Mouse (Mus musculus) cerebral cortex, adult 2 months (tissue): ENCODE results near the gene Sgk2.

Experiments used
- WGBS: fragments of 180-500 bp; shearing (Covaris S2); methylation state at CpG from one replicate; pipeline ENCODE4 v1.1.7; 2018; 5-methylcytosine and 5-hydroxymethylcytosine counted together

Gene Sgk2

DNA sequence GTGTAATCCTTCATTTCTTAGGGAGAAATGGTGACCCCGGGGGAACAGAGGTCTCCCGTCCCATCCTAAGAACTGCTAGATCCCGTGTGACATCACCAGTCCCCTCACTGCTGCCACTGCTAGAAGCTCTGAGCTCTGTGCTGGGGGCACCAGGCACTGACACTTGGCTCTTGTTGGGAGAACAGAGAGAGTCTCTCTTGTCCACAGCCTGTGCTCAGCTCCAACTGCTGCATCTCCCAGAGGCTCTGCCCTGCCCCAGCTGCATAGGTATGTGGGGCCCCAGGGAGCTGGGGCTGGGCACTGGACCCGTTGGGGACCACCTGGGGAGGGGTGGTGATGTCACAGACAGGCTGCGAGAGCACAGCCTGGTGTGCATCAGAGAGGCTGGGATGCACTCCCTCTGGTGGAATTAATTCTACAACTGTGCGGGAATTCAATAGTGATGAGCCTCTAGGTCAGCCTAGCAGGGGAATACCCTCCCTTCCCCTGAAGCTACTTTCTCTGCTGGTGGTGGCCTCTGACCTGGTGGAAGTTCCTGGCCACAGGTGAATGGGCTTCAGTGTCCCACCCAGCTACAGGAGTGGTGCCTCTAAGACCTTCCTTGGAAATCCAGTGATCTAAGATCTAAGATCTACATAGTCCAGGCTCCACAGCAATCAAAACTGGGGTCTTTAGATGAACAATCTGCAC, 4.4 kb downstream of the Sgk2 start:
- WGBS = 38% methylated on average over 6 of the region's 6 CpGs

DNA sequence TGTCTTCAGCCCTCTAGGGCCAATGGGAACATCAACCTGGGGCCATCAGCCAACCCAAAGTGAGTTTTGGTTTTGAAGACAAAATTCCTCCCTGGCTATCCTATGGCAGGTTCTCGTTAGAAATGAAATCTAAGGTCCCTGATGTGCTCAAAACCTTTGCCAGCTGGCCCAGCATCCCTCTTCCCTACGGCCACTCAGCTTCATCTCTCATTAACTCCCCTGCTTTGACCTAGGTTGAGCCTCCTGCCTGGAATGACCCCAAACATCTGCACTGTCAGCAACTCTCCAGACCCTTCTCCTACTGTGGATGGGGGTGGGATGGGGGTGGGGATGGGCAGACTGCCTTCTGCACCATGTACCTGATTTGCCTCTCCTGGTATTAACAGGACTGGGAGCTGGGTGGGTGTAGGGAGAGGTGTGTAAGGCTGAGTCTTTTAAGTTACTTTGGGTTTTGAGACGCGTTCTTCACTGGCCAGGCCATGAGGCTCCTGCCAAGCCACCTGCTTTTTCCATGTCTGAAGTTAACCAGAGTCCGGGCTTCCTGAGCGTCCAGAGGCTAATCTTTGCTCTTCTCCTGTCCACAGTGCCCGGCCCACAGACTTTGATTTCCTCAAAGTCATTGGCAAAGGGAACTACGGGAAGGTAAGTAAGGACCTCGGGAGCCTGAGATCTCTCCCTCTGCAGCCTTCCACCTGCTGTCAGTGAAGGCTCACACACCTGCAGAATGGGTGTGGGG, 6.9 kb downstream of the Sgk2 start:
- WGBS = 85% methylated on average over 9 of the region's 9 CpGs

DNA sequence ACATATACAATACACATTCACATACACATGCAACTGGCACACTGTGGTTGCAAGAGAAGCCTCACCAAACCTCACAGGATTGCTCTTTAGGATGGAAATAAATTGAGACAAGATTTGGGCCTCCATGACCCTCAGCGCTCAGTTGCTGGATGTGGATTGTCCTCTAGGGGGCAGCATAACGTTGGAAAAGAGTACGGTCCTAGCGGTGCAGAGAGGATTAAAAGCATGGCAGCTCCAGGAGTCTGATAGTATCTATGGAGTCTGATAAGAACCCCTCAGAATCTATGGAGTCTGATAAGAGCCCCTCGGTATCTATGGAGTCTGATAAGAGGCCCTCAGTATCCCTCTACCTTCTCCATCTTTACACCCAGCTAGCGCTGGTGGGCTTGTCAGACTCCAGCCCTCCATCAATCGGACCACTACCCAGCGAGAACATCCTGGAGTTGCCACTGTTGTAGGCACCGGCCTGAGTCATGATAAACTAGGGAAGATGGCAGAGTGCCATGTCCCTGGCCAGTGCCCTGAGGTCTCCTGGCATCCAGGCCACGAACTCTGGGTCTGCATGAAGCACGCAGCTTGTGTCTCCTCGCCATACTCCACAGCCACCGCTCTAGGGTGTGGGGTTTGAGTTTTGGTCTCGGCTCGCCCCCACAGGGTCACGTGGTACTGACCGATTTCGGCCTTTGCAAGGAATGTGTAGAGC, 11.5 kb downstream of the Sgk2 start:
- WGBS = 34% methylated on average over 18 of the region's 18 CpGs

DNA sequence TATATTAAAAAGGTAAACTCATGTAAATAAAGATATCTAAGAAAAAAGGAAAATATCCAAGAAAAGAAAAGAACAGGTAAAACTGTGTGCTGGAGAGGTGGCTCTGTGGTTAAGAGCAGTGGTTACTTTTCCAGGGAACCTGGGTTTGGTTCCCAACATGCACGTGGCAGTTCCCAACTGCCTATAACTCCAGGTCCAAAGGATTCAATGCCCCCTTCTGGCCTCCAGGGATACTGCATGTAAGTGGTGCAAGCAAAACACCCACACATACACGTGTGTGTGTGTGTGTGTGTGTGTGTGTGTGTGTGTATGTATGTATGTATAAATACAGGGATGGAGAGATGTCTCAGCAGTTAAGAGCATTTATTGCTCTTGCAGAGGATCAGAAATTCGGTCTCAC, 12.6 kb downstream of the Sgk2 start:
- 45% methylated on average over 3 of the region's 3 CpGs for WGBS

DNA sequence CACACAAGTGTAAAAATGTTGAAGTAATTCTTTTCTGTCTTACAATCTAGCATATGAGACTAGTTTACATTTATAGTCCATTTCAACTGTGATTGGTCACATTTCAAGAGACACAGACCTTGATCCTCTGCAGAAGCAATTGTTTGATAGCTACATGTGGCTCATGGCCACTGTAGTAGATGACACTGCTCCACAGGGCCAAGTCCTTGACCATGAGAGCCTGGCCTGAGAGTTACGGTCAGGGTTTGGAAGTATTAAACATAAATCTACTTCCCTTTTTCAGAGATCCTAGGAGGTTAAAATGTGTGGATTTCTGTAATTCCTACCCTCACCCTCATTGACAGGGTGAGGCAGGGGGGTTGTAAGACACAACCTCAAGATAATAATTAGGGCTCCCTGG, 13.9 kb downstream of the Sgk2 start:
- WGBS = 88% methylated on average over 1 of the region's 1 CpGs

DNA sequence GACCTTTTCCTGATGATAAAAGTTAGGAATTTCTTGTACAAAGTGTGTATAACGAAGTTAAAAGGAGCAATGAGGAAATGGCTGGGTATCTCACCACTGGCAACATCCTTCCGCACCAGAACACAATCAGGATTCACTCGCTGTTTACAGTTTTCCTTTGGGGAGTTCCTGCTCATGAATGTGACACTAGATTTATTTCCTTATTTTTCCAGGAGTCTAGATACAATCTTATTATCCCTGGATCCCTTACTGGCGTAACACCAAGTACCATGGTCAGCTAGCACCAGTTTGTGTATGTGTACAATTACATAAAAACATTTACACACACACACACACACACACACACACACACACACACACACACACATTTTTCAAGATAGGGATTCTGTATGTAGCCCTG, 20.2 kb downstream of the Sgk2 start:
- 73% methylated on average over 4 of the region's 4 CpGs for WGBS

DNA sequence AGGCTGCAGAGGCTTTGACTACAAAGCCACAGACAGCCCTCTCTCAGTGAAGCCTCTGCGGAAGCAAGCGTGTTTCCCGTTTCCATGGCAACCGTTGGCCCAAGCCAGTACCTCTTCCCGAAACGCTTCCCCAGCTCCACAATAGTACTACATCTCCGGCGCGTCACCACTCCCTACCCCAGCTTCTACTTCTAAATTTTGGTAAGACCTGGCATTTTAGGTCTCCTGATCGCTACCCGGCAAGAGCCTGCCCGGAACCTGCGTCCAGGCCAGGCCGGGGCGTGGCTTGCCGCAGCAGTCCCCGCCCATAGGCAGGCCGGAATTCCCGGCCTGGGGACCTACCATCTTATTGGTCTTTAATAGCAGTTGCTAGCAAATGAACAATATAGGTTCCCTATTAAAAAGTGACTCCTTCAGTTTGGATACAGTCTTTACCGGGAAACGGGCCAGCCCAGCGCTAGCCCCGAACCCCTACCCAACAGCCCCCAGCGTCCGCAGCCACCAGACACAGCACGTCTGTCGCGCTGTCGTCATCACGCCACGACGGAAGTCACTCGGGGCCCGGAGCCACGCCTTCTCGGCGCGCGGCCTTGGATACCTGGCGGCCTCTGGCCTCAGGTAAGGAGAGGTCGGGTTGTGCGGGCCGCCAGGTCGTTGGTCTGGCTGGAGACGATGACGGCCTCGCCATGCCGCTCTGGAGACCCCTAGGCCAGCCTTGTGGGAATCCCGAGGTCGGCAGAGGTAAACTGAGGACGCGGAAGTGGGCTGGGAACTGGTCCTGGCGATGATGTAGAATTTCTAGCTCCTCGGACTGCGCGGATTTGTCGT, 30.0 kb downstream of the Sgk2 start, which contains the start of gene Ift52:
Gene Ift52 (plus strand): TSS at position 439 of the 828 bp plus-strand sequence.
- under 1% methylated on average over 57 of the region's 57 CpGs for WGBS

DNA sequence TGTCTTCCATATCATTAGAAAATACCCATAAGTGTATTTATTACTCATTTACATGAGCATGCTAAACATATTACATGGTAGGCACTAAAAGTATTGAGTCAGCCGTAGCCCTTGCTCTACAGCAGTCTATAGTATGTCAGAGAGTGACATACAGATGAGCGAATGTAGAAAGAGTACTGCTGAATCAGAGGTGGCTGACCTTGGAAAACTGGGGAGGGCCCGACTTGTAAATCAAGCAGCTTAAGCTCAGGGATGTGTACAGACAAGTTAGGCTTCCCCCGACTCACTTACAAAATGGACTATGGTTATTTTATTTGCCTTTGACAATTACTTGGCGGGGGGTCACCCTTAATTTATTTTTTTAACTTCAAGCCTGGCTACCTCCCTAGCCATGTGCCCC, 44.2 kb downstream of the Sgk2 start:
- 91% methylated on average over 5 of the region's 5 CpGs for WGBS

DNA sequence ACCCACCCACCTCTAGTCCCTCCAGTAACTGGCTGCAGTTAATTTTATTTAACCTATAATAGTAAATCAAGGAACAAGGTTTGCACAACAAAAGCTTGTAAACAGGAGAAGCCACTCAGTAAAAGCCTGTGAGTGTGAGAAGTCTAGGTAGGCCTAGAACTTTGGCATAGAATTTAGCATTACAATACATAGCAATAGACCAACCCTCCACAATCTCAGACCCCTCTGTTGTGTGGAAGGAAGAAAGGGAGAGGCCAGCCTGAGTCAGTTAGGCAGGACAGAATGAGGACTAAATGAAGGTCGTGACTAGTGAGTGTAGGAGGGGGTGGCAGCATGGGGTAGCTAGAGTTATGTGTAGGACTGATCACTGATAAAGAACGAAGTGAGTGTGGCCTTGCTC, 44.6 kb downstream of the Sgk2 start:
- 87% methylated on average over 2 of the region's 2 CpGs for WGBS

DNA sequence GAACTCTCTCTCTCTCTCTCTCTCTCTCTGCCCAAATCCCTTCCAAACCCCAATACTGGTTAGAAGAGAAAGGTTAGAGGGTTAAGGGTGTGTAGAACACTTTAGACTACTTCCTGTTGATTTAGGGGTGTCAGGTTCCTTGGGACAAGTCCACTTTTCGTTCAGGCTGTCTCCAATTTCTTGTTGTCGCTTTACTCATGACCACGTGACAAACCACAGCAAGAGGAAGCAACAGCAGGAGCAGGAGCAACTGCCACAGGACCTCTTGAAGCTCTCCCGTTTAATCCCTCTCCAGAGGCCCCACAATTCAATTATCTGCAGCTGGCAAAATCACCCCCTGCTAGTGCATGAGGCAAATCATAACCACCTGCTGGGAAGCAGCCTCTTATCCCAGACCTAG, 45.5 kb downstream of the Sgk2 start:
- WGBS = 59% methylated on average over 4 of the region's 4 CpGs

DNA sequence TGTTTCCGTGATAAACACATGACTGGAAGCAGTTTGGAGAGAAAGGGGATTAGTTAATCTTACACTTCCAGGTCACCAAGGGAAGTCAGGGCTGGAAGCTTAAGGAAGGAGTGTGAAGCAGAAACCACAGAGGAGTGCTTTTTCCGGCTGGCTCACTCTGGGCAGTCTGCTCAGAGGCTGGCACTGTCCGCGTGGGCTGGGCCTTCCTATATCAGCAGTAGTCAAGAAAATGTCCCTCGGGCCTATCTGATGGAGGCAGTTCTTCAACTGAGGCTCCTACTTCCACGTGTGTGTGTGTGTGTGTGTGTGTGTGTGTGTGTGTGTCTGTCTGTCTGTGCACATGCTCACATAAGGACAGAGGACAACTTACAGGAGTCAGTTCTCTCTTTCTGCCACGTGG, 52.8 kb downstream of the Sgk2 start:
- WGBS = 86% methylated on average over 7 of the region's 7 CpGs

DNA sequence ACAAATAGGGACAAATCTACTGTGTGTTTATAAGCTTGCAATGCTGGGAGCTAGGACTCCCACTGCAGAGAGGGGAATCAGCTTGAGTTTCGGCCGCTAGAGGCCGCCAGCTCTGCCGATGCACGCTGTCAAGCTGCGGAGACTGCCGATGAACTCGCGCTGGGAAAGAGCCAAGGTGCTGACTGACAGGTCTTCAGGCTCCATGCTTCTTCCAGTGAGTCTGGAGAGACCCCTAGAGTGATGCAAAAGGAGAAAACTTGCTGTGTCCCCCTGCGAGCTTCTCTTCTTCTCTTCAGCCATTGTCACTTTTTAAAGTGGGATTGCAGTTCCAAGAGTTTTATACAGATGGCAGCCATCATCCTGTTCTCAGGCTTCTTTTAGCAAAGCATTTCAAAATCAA, 61.0 kb downstream of the Sgk2 start:
- WGBS = under 1% methylated on average over 10 of the region's 10 CpGs

DNA sequence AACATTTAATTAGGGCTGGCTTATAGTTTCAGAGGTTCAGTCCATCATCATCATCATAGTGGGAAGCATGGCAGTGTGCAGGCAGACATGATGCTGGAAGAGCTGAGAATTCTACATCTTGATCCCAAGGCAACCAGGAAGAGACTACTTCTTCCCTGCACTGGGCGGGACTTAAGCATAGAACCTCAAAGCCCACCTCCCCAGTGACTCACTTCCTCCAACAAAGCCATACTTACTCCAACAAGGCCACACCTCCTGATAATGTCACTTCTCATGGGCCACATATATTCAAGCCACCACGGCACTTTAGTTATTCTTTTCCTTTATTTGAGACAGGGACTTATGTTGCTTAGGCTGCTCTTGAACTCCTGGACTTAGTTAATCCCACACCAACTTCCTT, 62.0 kb downstream of the Sgk2 start:
- 98% methylated on average over 2 of the region's 2 CpGs for WGBS

DNA sequence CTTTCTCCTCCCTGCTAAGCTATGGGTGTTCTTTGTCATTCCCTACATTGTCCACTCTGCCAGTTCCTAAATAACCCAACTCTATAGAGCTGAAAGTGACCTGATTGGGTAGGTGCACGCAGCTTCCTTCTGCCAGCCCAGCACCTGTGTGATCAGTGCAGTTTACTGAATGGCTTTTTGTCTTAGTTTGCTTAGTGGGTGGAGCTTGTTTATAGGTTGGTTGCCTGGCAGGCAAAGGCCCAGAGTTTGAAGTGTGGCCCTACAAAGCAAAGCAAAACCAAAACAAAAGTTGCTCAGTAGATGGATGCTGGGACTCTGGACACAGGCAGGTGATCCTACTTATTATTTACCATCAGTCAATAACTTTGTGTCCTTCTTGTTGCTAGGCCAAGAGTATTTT, 64.6 kb downstream of the Sgk2 start:
- 82% methylated on average over 1 of the region's 1 CpGs for WGBS

DNA sequence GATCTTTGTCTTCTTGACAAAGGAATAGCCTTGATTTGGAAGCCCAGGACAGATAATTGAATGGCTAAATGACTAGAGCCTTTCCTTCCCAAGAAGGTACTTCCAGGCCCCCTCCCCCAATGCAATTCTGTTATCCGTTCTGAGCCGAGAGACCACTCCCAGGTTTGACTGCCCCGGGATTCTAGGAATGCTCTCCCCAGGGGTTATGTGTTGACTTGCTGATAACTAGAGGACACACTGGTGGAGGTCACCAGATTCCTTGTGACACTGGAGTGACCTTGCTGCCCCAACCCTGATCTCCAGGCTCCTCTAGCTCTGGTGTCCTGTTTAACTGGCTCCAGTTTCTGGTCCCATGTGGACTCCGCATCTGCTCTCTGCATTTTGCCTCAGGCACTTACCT, 65.0 kb downstream of the Sgk2 start:
- WGBS = 69% methylated on average over 4 of the region's 4 CpGs

DNA sequence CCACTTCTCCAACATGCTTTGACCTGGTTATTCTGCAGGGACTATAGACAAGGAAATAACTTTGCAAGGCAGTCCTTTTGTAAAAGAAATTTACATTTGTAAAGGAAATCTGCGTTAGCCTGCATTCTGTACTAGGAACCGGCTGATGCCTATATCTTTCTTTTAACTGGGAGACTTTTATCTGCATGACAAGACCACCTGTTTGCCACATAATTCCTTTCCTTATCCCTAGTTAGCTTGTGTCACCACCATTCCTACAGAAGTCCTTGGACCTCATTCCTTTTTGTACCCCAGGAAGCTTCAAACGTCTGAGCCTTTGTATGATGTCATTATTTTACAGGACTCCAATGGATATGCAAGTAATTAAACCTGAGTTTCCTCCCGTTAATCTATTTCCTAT, 65.7 kb downstream of the Sgk2 start:
- 75% methylated on average over 4 of the region's 4 CpGs for WGBS

DNA sequence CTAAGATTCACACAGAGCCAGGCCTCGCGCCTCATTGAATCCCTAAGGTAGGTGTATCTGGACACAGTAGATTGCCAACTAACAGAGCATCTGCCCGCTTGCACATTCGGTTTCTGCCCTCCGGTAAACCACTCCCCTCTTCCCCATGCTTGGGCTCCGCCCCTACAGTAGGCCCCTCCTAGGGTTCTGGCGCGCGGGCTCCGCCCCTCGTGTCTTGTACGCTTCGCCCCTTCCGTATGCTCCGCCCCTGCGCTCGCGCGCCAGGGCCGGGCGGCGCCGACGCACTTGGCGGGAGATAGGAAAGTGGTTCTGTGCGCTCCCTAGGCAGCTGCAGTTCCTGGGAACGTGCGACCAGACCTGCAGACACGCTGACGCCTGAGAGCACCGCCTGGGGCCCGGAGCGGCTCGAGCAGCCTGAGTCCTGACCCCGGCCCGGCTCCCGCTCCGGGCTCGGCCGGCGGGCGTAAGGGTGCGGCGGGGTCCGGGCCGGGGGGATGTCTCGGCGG, 67.3 kb downstream of the Sgk2 start, which contains the start of gene Mybl2:
Gene Mybl2 (plus strand): TSS at position 353 of the 506 bp plus-strand sequence.
- WGBS = under 1% methylated on average over 48 of the region's 48 CpGs

DNA sequence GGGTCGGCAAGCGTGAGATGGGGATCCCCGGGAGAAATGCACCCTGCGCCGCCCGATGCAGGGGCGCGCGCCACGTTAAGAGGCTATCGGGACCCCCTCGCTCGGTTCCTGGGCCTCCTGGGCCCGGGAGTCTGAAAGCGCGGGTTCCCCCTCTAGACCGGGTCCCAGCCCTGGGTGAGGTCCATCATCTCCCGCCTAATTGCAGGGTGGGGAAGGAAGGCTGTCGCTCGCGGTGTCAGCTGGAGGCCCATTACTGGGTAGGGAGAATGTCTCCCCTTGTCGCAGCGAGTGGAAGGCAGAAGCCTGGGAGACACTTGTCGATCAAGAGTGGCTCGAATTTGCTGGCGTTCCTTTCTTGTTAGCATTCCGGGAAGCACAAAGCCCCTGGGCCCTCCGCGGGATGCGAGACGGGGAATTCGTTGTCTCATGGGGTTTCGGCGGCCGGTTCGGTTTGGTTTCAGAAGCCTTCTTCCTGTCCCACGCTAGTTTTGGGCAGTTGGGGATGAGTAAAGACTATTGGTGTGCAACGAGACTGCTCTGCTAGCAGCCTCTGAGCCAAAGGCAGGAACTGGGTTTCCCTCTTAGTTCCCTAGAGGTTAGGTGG, 67.9 kb downstream of the Sgk2 start:
- WGBS = 2% methylated on average over 38 of the region's 38 CpGs

DNA sequence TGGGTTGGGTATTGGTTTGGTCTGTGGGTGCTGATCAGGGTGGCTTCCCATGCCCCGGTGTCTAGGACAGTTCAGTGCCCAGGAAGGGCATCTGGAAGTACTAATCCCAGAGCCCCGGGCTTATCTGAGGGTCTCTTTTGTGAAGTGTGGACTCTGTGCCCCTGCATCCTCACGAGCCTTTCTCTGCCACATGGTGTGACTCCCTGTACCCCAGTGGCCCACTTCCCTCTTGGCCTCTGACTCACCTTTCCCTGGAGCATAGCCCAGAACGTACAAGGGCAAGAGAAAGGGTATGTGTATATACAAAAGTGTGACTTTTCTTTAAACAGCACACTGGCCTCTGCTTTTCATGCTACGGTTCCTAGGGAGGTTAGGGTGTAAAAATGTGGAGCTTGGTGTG, 68.6 kb downstream of the Sgk2 start:
- 48% methylated on average over 5 of the region's 5 CpGs for WGBS

DNA sequence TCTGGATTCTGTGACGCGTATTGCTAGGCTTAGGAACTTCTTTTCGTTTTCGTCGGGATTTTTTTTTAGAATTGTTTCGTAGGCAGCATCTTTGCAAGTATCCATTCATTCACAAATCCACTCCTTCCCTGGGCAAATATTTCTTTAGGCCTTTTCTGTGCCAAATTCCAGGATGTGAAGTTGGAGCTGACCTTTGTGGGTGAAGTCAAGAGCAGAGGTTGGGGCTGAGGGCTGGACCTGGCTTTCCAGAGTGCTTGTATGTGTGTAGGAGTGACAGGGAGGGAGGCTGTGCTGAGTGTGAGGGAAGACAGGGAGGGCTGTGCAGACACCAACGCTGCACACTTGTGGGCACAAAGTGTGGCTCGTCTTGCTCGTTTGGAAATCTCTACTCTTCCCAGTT, 69.5 kb downstream of the Sgk2 start:
- WGBS = 87% methylated on average over 9 of the region's 9 CpGs

DNA sequence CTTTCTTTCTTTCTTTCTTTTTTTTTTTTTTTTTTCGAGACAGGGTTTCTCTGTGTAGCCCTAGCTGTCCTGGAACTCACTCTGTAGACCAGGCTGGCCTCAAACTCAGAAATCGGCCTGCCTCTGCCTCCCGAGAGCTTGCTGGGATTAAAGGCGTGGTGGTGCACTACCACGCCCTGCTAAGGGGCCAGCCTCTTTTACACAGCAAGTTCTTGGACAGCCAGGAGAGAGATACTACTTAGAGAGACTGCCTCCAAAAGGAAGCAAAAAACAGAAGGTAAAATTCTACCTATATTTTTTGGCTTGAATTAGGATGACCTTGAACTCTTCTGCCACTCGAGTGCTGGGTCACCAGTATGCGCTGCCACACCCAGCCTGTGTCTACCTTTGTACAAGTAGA, 71.9 kb downstream of the Sgk2 start:
- WGBS = 93% methylated on average over 7 of the region's 7 CpGs
